Mouse (Mus musculus): ENCODE measurements around the gene Il1r1. TPM values are rescaled to one million over a fixed set of nuclear protein-coding genes. Genes with fewer than 3 reads are reported as not detected.

The Il1r1 gene
- total RNA-seq (2021) (1 to 10 TPM; 3.3 to 3.7 TPM), polyA plus RNA-seq (2012; rRNA removed) (1.0 and 1.5 TPM in 2 replicates)
- long read RNA-seq: 0 reads

- peak; percentile 88 for DNase-seq
Measured at GRCm38 (mm10) chr1:40224539-40225284, at the start of gene Il1r1. Il1r1 (plus strand) TSS chr1:40225080.

- DNase-seq: no peak
Measured at GRCm38 (mm10) chr1:40175123-40175522, 49.8 kb upstream of the Il1r1 start.

- DNase-seq: no peak
Measured at GRCm38 (mm10) chr1:40175797-40176196, 49.1 kb upstream of the Il1r1 start.

DNA sequence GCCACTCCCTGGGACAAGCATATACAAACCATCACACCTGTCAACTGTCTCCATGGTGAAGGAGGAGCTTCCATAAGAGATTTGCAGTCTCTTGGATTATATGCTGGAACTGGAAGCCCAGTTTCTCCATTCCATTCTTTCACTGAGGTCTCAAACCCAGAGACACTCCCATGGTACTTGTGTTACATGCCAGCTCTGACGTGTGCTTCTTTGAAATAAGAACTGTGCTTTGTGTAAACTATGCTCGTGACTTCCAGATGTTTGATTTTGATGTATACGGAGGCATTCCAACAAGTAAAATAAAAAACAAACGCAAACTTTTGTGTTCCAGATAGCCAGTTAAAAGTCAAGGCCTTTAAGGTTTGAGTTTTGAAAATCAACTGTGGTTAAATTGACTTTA is 45.8 kb upstream of the Il1r1 start:
- no peak for DNase-seq

DNA sequence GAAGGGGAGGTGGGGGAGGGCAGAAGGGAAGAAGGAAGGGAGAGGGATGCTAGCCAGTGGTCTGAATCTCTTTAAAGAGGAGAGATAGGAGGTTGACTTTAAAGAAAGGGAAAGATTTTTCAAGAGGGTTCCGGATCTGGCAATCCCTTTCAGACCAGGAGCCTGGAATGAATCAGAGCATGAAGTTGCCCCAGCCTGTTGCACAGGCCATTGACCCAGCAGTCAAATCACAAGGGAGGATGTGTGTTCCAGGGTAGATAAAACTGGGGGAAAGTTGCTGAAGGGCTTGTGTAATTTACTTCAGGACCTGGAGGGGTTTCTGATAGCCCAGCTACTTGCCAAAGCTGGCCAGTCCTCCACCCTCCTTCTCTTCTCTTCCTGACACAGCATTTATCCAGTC is 45.4 kb upstream of the Il1r1 start:
- DNase-seq: no peak

GRCm38 (mm10) chr1:40180861-40181260 is 44.0 kb upstream of the Il1r1 start:
- peak; percentile 36 for DNase-seq

DNA sequence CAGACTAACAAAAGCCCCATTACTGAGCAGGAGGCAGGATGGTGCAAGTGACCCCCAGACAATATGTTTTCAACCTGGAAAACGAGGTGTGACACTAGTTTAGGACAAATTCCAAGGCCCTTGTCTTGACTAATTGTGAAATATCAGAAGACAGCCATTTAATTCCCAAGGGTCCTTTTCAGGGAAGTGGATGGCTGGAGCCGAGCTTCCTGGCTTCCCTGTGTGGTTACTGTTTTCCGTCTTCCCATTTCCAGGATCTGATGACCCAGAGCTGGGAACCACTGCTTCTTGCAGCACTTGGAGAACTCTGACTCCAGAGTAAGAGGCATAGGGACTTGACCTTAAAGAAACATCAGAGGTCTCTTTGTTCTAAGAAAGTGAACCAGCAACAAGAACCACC is 43.2 kb upstream of the Il1r1 start:
- DNase-seq: no peak

- no peak for DNase-seq
Measured at GRCm38 (mm10) chr1:40183410-40183809, 41.5 kb upstream of the Il1r1 start.

DNA sequence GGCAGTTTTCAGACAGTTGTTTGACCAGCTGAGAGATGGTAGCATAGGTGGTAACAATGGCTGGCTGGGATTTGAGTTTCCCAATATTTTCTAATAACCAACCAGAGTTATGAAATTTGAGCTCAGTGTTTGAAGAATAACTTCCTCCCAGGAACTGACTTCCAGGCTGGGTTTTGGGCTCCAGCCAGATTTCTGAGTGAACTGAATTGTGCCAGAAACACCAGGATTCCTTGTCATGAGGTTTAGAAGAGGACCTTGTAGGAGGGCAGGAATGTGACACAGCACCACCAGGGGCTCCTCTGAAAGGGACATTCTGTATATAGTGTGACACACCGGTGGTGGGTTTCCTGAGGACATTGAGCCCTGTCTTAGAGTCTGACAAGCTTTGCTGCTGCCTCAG is 36.9 kb upstream of the Il1r1 start:
- peak; percentile 63 for DNase-seq

DNA sequence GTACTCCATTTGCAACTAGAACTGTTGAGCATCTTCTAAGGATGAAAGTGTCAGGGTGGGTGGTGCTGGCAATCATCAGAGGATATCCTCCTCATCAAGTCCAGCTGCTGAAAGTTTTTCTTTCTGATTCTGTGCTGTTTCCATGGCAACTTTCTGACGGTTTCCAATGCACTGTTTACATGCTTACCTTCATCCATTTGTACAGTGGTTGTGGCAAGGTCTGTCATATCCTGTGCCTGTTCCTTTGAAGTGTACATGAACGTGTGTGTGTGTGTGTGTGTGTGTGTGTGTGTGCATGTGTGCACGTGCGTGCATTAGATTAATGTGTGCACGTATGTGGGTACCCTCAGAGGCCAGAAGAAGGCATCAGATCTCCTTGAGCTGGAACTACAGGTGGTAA is 34.9 kb upstream of the Il1r1 start:
- no peak for DNase-seq

- DNase-seq: no peak
Measured at GRCm38 (mm10) chr1:40190837-40191236, 34.0 kb upstream of the Il1r1 start.

- no peak for DNase-seq
Measured at GRCm38 (mm10) chr1:40194279-40194678, 30.6 kb upstream of the Il1r1 start.

- no peak for DNase-seq
Measured at GRCm38 (mm10) chr1:40213337-40214159, 11.3 kb upstream of the Il1r1 start.

GRCm38 (mm10) chr1:40217521-40217920 is 7.4 kb upstream of the Il1r1 start:
- no peak for DNase-seq

GRCm38 (mm10) chr1:40218603-40219002 is 6.3 kb upstream of the Il1r1 start:
- no peak for DNase-seq

- no peak for DNase-seq
Measured at GRCm38 (mm10) chr1:40220549-40220948, 4.3 kb upstream of the Il1r1 start.

GRCm38 (mm10) chr1:40221864-40222263 is 3.0 kb upstream of the Il1r1 start:
- DNase-seq: no peak

DNA sequence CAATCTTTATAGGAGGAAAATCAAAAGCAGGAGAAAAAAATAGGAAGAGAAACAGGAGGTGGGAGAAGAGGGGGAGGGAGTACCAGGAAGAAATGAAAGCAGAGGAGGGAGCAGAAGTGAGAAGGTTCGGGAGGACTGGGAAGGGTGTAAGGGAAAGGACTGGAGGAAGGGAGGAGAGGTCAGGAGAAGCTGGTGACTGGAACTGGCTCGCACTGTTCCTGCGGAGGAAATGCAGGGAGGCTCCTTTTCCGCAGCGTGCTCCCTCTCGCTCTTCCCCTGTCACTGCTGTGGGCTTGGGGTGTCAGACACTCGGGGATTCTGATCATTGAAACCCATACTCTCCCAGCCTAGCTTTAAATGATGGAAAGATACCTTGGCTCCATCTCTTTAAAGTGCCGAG is 2.2 kb upstream of the Il1r1 start:
- DNase-seq: no peak

- no peak for DNase-seq
Measured at GRCm38 (mm10) chr1:40223591-40223990, 1.3 kb upstream of the Il1r1 start.

GRCm38 (mm10) chr1:40225580-40225979 is 700 bp downstream of the Il1r1 start:
- no peak for DNase-seq

DNA sequence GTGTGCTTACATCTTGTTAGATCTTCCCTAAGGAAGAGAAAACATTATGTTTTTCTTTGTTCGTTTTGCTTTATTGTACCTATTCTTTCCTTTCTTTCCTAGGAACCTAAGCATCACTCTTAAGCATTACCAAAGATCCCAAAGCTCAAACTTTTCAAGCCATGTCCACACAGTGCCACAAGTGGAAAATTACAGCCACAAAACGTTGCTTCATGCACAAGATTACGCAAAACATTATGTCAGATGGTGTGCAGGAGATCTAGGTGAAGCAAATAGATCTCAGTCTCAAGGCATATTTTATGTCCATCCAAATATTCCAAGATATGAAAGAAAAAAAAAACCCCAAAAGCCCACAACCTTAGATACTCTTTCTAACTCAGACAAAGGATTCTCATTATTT is 4.2 kb downstream of the Il1r1 start:
- no peak for DNase-seq

DNA sequence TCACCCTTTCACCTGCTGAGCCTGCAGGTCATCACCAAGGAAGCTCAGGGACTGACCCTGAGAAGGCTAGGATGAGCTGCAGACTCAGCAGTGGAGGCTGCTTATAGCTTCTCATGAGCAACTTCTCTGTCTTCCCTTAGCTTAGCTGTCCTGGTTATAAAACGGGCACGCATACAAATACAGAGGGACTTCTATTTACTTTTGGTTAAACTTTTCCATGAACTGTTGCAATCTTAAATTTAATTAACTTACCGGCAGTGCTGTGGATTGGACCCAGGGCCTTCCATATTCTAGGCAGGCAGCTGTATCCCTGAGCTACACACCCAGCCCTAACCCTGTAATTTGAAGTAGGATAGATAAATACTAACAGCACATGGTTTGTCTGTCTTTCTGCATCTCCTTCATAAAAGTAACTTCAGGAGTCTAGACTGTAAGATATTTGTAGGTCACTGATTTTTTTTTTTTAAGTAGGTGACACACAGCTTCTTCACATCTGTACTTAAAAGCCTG is 4.9 kb downstream of the Il1r1 start:
- DNase-seq: no peak

GRCm38 (mm10) chr1:40230336-40230735 is 5.5 kb downstream of the Il1r1 start:
- no peak for DNase-seq

All from adrenal gland, adult 2 months (tissue).